Comparison of ENCODE assay signal across 8 mouse cellular contexts in genomic region chr5:120505368-120505767, GRCm38 (mm10). TPM values are rescaled to one million over a fixed set of nuclear protein-coding genes. Genes with fewer than 3 reads are reported as not detected.
A peak's percentile ranks its signal among the peaks of the same experiment; 100 is the strongest.
DNase-seq lines count a peak whose midpoint lies in the region; ATAC-seq and TF ChIP-seq lines count a peak whose summit lies in the region.

No protein-coding gene starts in this region.

- H3K9ac ChIP-seq in CH12.LX (ENCODE audit: insufficient read depth, low read depth): no peak overlapping the region
- H3K9ac ChIP-seq in embryonic facial prominence, embryonic 14.5 days (ENCODE audit: low read depth, low read length): 0 out of 2 replicates have a peak overlapping the region, but pooled peaks have one; percentile 2
- no peak overlapping the region for H3K9ac ChIP-seq in heart, embryonic 12.5 days
- H3K9ac ChIP-seq in liver, embryonic 15.5 days: no peak overlapping the region

- peaks cover 12% of the 10 kb centered on the region for H3K79me2 ChIP-seq in CH12.LX (replicated peaks; ENCODE audit: control insufficient read depth, extremely low read depth, insufficient read depth, poor library complexity, severe bottlenecking)

- H3K4me1 ChIP-seq in CH12.LX (ENCODE audit: control insufficient read depth in 1 of 2, insufficient read depth in 2 of 2): peaks cover 8 to 39% of the 10 kb centered on the region in 2 experiments; a peak in 3 of 4 replicates
- H3K4me1 ChIP-seq in embryonic facial prominence, embryonic 14.5 days (ENCODE audit: control insufficient read depth, insufficient read depth, low read length): peaks cover 9% of the 10 kb centered on the region
- peaks cover 19% of the 10 kb centered on the region for H3K4me1 ChIP-seq in heart, embryonic 12.5 days (replicated peaks)
- H3K4me1 ChIP-seq in liver, embryonic 15.5 days (replicated peaks): peaks cover 25% of the 10 kb centered on the region

- TF ChIP-seq EP300 in CH12.LX (IDR thresholded peaks at IDR 0.05; ENCODE audit: low read length): no peak

- H3K27me3 ChIP-seq in CH12.LX (replicated peaks): peaks cover 14% of the 10 kb centered on the region
- no peaks in the 10 kb centered on the region for H3K27me3 ChIP-seq in embryonic facial prominence, embryonic 14.5 days (replicated peaks; ENCODE audit: control insufficient read depth, insufficient read depth, low read length)
- no peaks in the 10 kb centered on the region; the same call in 1 of the 2 replicates for H3K27me3 ChIP-seq in heart, embryonic 12.5 days (replicated peaks)
- H3K27me3 ChIP-seq in liver, embryonic 15.5 days: no peaks in the 10 kb centered on the region

- peak; percentile 35; the same call in 1 of the 2 replicates for ATAC-seq in embryonic facial prominence, embryonic 14.5 days (ENCODE audit: low read depth)
- ATAC-seq in heart, embryonic 12.5 days (ENCODE audit: insufficient number of reproducible peaks, low FRiP score): 0 out of 2 replicates have a peak, but pooled peaks have one; percentile 49
- peak; percentile 17; the same call in 1 of the 2 replicates for ATAC-seq in liver, embryonic 15.5 days (ENCODE audit: insufficient read depth)

- no peak overlapping the region for H3K4me2 ChIP-seq in CH12.LX (ENCODE audit: insufficient read depth, low read depth, poor library complexity, severe bottlenecking)
- peak overlapping the region; percentile 33 for H3K4me2 ChIP-seq in embryonic facial prominence, embryonic 14.5 days (ENCODE audit: low read depth, low read length)
- peak overlapping the region; percentile 24 for H3K4me2 ChIP-seq in heart, embryonic 12.5 days
- H3K4me2 ChIP-seq in liver, embryonic 15.5 days: peak overlapping the region; percentile 46

- in situ Hi-C loops in CH12.LX (cut with MboI; ENCODE audit: low pct_ligation_motif_present, low pct_unique_long_range_greater_than_20kb, low sequenced_read_pairs): loop anchor here (25.0 kb wide), 1 partner anchor 207 kb away; the partner anchor contains the start of gene Dtx1

- 17% methylated on average over 16 of the region's 16 CpGs for WGBS in embryonic facial prominence, embryonic 14.5 days
- 22% methylated on average over 16 of the region's 16 CpGs for WGBS in heart, embryonic 12.5 days
- 18% methylated on average over 16 of the region's 16 CpGs for whole genome bisulfite sequencing in liver, embryonic 15.5 days (ENCODE audit: insufficient replicate concordance)

- TF ChIP-seq RAD21 in CH12.LX (IDR thresholded peaks at IDR 0.05; ENCODE audit: low read depth, low read length): peak; percentile 74

- dilution Hi-C loops in CH12.LX (cut with MboI; ENCODE audit: extremely low pct_ligation_motif_present, extremely low pct_unique_long_range_greater_than_20kb, low sequenced_read_pairs): no loop called here

- no peak overlapping the region for H3K27ac ChIP-seq in CH12.LX (ENCODE audit: insufficient read depth, low read depth)
- no peak overlapping the region for H3K27ac ChIP-seq in embryonic facial prominence, embryonic 14.5 days (replicated peaks; ENCODE audit: low read depth, low read length)
- H3K27ac ChIP-seq in heart, embryonic 12.5 days (ENCODE audit: poor library complexity, severe bottlenecking): no peak overlapping the region
- no peak overlapping the region for H3K27ac ChIP-seq in liver, embryonic 15.5 days (replicated peaks)

- DNase-seq in CH12.LX (ENCODE audit: extremely low read depth): peak; percentile 58
- DNase-seq in adrenal gland, postnatal 36 days: peak; percentile 87 to 91
- peak; percentile 74 for DNase-seq in embryonic facial prominence, embryonic 14.5 days (ENCODE audit: low spot score)
- peak; percentile 87 for DNase-seq in kidney, postnatal 10 days
- DNase-seq in ovary, adult 18-20 months (ENCODE audit: low spot score): peak; percentile 58
- DNase-seq in thymus, postnatal 10 days (ENCODE audit: low spot score in 2 of 2): peak; percentile 40 to 59

- peaks cover 5% of the 10 kb centered on the region for H3K9me3 ChIP-seq in CH12.LX (replicated peaks; ENCODE audit: low read length)
- no peaks in the 10 kb centered on the region for H3K9me3 ChIP-seq in embryonic facial prominence, embryonic 14.5 days (ENCODE audit: control insufficient read depth, low read length)
- peaks cover 2% of the 10 kb centered on the region; the same call in 1 of the 2 replicates for H3K9me3 ChIP-seq in heart, embryonic 12.5 days (replicated peaks)
- H3K9me3 ChIP-seq in liver, embryonic 15.5 days (replicated peaks): no peaks in the 10 kb centered on the region

- H3K36me3 ChIP-seq in CH12.LX (replicated peaks in 1 of 2; ENCODE audit: control insufficient read depth in 1 of 2, insufficient read depth in 1 of 2, low read length in 1 of 2): peaks cover 0 to 4% of the 10 kb centered on the region in 2 experiments
- H3K36me3 ChIP-seq in embryonic facial prominence, embryonic 14.5 days (ENCODE audit: control insufficient read depth, insufficient read depth, low read length): no peaks in the 10 kb centered on the region
- no peaks in the 10 kb centered on the region for H3K36me3 ChIP-seq in heart, embryonic 12.5 days
- H3K36me3 ChIP-seq in liver, embryonic 15.5 days (replicated peaks): no peaks in the 10 kb centered on the region

- no peak for TF ChIP-seq POLR2A in CH12.LX (IDR thresholded peaks at IDR 0.05; ENCODE audit: low read depth, low read length)

- H3K4me3 ChIP-seq in CH12.LX (replicated peaks in 1 of 3; ENCODE audit: low read depth in 2 of 3, low read length in 2 of 3, poor library complexity in 1 of 3): peak overlapping the region in 1 of 3 experiments; percentile 23
- no peak overlapping the region for H3K4me3 ChIP-seq in embryonic facial prominence, embryonic 14.5 days (ENCODE audit: low read depth, low read length)
- H3K4me3 ChIP-seq in heart, embryonic 12.5 days: no peak overlapping the region
- no peak overlapping the region for H3K4me3 ChIP-seq in liver, embryonic 15.5 days (replicated peaks)

- TF ChIP-seq CTCF in CH12.LX (conservative IDR thresholded peaks at IDR 0.05 in 1 of 2, IDR thresholded peaks at IDR 0.05 in 1 of 2; ENCODE audit: low read depth in 2 of 2, low read length in 2 of 2): peak; percentile 76 to 93

TF ChIP-seq in CH12.LX, 34 proteins besides CTCF, POLR2A, EP300 and RAD21 (continues in another document):
- peak; percentile 54; the same call in 1 of the 2 replicates for TF ChIP-seq MAX (IDR thresholded peaks at IDR 0.05; ENCODE audit: low read length)
- peak; percentile 91 for TF ChIP-seq SMC3 (IDR thresholded peaks at IDR 0.05; ENCODE audit: low read depth, low read length)
- TF ChIP-seq NRF1 (IDR thresholded peaks at IDR 0.05; ENCODE audit: low read depth, low read length): peak; percentile 59
- no peak for TF ChIP-seq PAX5 (IDR thresholded peaks at IDR 0.05; ENCODE audit: low read length)
- no peak for TF ChIP-seq HCFC1 (IDR thresholded peaks at IDR 0.05; ENCODE audit: low read depth, low read length)
- no peak for TF ChIP-seq E2F4 (IDR thresholded peaks at IDR 0.05; ENCODE audit: insufficient replicate concordance, low read depth, low read length)
- TF ChIP-seq NELFE (IDR thresholded peaks at IDR 0.05; ENCODE audit: low read depth, low read length): 0 out of 2 replicates have a peak, but pooled peaks have one; percentile 20
- TF ChIP-seq MEF2A (IDR thresholded peaks at IDR 0.05; ENCODE audit: borderline replicate concordance, low read depth, low read length): no peak
- peak; percentile 62 for TF ChIP-seq IRF4 (IDR thresholded peaks at IDR 0.05; ENCODE audit: low read depth, low read length)
- no peak for TF ChIP-seq POLR2AphosphoS2 (IDR thresholded peaks at IDR 0.05; ENCODE audit: low read depth, low read length)
- no peak for TF ChIP-seq MAFK (IDR thresholded peaks at IDR 0.05; ENCODE audit: insufficient replicate concordance, low read length)
- peak; percentile 14; the same call in 1 of the 2 replicates for TF ChIP-seq ZNF384 (IDR thresholded peaks at IDR 0.05; ENCODE audit: low read depth, low read length)
- TF ChIP-seq USF1 (IDR thresholded peaks at IDR 0.05; ENCODE audit: low read depth, low read length): no peak
- no peak for TF ChIP-seq USF2 (conservative IDR thresholded peaks at IDR 0.05; ENCODE audit: low read depth, low read length)

RNA-seq across cellular contexts. Expression of gene Plbd2, which starts 1.9 kb away (rescaled TPM):
- total RNA-seq in CH12.LX (2012; rRNA removed) (10.8 and 21.3 TPM in 2 replicates), CH12.LX (2014; rRNA removed) (7.1 and 9.0 TPM in 2 replicates)
- polyA plus RNA-seq in CH12.LX (2012; ENCODE audit: insufficient read length, low read depth): 24.3 and 28.8 TPM in 2 replicates
- total RNA-seq in adrenal gland, postnatal 36 days (2021): 10 to 100 TPM; 86.9 to 87.9 TPM
- polyA plus RNA-seq in embryonic facial prominence, embryonic 14.5 days (2014; fragmentation: Nextera tagmentation; extraction: Ambion mirVana): 47.0 and 53.1 TPM in 2 replicates
- polyA plus RNA-seq in heart, embryonic 12.5 days (2016; fragmentation: Nextera tagmentation; extraction: Ambion mirVana): 47.4 and 50.6 TPM in 2 replicates
- 18.0 and 18.9 TPM in 2 replicates for polyA plus RNA-seq in liver, embryonic 15.5 days (2015; fragmentation: Nextera tagmentation; extraction: Ambion mirVana)

RNA-seq across cellular contexts. Expression of gene Slc8b1, which starts 5.6 kb away (rescaled TPM):
- total RNA-seq in CH12.LX (2012; rRNA removed) (3.3 and 5.8 TPM in 2 replicates), CH12.LX (2014; rRNA removed) (3.2 and 3.6 TPM in 2 replicates)
- 4.6 and 5.1 TPM in 2 replicates for polyA plus RNA-seq in CH12.LX (2012; ENCODE audit: insufficient read length, low read depth)
- total RNA-seq in adrenal gland, postnatal 36 days (2021): 10 to 100 TPM; 29.0 to 45.6 TPM
- polyA plus RNA-seq in embryonic facial prominence, embryonic 14.5 days (2014; fragmentation: Nextera tagmentation; extraction: Ambion mirVana): 3.5 and 5.7 TPM in 2 replicates
- 4.3 and 4.5 TPM in 2 replicates for polyA plus RNA-seq in heart, embryonic 12.5 days (2016; fragmentation: Nextera tagmentation; extraction: Ambion mirVana)
- 7.4 and 8.2 TPM in 2 replicates for polyA plus RNA-seq in liver, embryonic 15.5 days (2015; fragmentation: Nextera tagmentation; extraction: Ambion mirVana)

RNA-seq across cellular contexts. Expression of gene Sds, which starts 29.0 kb away (rescaled TPM):
- not detected in 2 replicates for total RNA-seq in CH12.LX (2012; rRNA removed)
- total RNA-seq in CH12.LX (2014; rRNA removed): not detected in 2 replicates
- polyA plus RNA-seq in CH12.LX (2012; ENCODE audit: insufficient read length, low read depth): 0.76 and 1.5 TPM in 2 replicates
- 1 to 10 TPM in 1 of 2 experiments, not detected in 1; 1.3 TPM for total RNA-seq in adrenal gland, postnatal 36 days (2021)
- polyA plus RNA-seq in embryonic facial prominence, embryonic 14.5 days (2014; fragmentation: Nextera tagmentation; extraction: Ambion mirVana): not detected in 2 replicates
- polyA plus RNA-seq in heart, embryonic 12.5 days (2016; fragmentation: Nextera tagmentation; extraction: Ambion mirVana): not detected in 2 replicates
- 1.6 and 2.3 TPM in 2 replicates for polyA plus RNA-seq in liver, embryonic 15.5 days (2015; fragmentation: Nextera tagmentation; extraction: Ambion mirVana)

RNA-seq across cellular contexts. Expression of gene Sdsl, which starts 32.8 kb away (rescaled TPM):
- total RNA-seq in CH12.LX (2012; rRNA removed) (1.8 and 4.0 TPM in 2 replicates), CH12.LX (2014; rRNA removed) (not detected in 2 replicates)
- polyA plus RNA-seq in CH12.LX (2012; ENCODE audit: insufficient read length, low read depth): 0.37 TPM in 1 of 2 replicates, not detected in the other
- total RNA-seq in adrenal gland, postnatal 36 days (2021): 10 to 100 TPM; 82.6 to 82.9 TPM
- 1.2 and 1.6 TPM in 2 replicates for polyA plus RNA-seq in embryonic facial prominence, embryonic 14.5 days (2014; fragmentation: Nextera tagmentation; extraction: Ambion mirVana)
- 9.1 and 10.6 TPM in 2 replicates for polyA plus RNA-seq in heart, embryonic 12.5 days (2016; fragmentation: Nextera tagmentation; extraction: Ambion mirVana)
- 4.5 and 5.8 TPM in 2 replicates for polyA plus RNA-seq in liver, embryonic 15.5 days (2015; fragmentation: Nextera tagmentation; extraction: Ambion mirVana)
